Mouse (Mus musculus) intestine, embryonic 16.5 days (tissue): ENCODE results near the gene Slc35e4. TPM values are rescaled to one million over a fixed set of nuclear protein-coding genes. Genes with fewer than 3 reads are reported as not detected.
A peak's percentile ranks its signal among the peaks of the same experiment; 100 is the strongest.

Experiments used
- ATAC-seq: fragments of 200-750 bp; cut with Nextera tagmentation; 2 replicates; pipeline ENCODE4 v1.8.0; 2017; ENCODE audit warnings: moderate TSS enrichment, moderate library complexity
- H3K27ac ChIP-seq: fragments of 300-500 bp; sonication (generic); 2 replicates; pipeline ENCODE4 v1.5.1; 2014; ENCODE audit warnings: mild to moderate bottlenecking, low read length
- H3K27me3 ChIP-seq: fragments of 300-500 bp; sonication (generic); replicated peaks from 2 replicates; pipeline ENCODE4 v1.6.1; 2014; ENCODE audit warnings: low read length, control low read depth, mixed read lengths; ENCODE audit not compliant: control insufficient read depth, insufficient read depth
- H3K36me3 ChIP-seq: fragments of 300-500 bp; sonication (generic); 2 replicates; pipeline ENCODE4 v1.6.1; 2014; ENCODE audit warnings: low read length, control low read depth; ENCODE audit not compliant: control insufficient read depth, insufficient read depth
- H3K4me1 ChIP-seq: fragments of 300-500 bp; sonication (generic); 2 replicates; pipeline ENCODE4 v1.6.1; 2014; ENCODE audit warnings: low read length, control low read depth, mixed read lengths; ENCODE audit not compliant: control insufficient read depth, insufficient read depth
- H3K4me2 ChIP-seq: fragments of 300-500 bp; sonication (generic); 2 replicates; pipeline ENCODE4 v1.6.1; 2014; ENCODE audit warnings: low read depth, low read length, control low read depth
- H3K4me3 ChIP-seq: fragments of 300-500 bp; sonication (generic); 2 replicates; pipeline ENCODE4 v1.5.1; 2014; ENCODE audit warnings: mild to moderate bottlenecking, low read length
- H3K9ac ChIP-seq: fragments of 300-500 bp; sonication (generic); 2 replicates; pipeline ENCODE4 v1.6.1; 2014; ENCODE audit warnings: low read depth, low read length
- H3K9me3 ChIP-seq: fragments of 300-500 bp; sonication (generic); 2 replicates; pipeline ENCODE4 v1.6.1; 2016; ENCODE audit warnings: low read length, control low read depth; ENCODE audit not compliant: control insufficient read depth
- WGBS: fragments of 180-500 bp; shearing (Covaris S2); extraction: QIAGEN DNeasy Blood & Tissue Kit; methylation state at CpG from one replicate; pipeline ENCODE4 v1.1.7; 2014; 5-methylcytosine and 5-hydroxymethylcytosine counted together
- polyA plus RNA-seq: library from polyadenylated mRNA; unstranded; fragments of >200 nt; fragmentation: Nextera tagmentation; extraction: Ambion mirVana; gene quantifications from 2 replicates; pipeline ENCODE4 v1.2.1, GENCODE M21; 2015

The Slc35e4 gene
- polyA plus RNA-seq, 1 experiment from 2014 or later: 3.1 TPM

DNA sequence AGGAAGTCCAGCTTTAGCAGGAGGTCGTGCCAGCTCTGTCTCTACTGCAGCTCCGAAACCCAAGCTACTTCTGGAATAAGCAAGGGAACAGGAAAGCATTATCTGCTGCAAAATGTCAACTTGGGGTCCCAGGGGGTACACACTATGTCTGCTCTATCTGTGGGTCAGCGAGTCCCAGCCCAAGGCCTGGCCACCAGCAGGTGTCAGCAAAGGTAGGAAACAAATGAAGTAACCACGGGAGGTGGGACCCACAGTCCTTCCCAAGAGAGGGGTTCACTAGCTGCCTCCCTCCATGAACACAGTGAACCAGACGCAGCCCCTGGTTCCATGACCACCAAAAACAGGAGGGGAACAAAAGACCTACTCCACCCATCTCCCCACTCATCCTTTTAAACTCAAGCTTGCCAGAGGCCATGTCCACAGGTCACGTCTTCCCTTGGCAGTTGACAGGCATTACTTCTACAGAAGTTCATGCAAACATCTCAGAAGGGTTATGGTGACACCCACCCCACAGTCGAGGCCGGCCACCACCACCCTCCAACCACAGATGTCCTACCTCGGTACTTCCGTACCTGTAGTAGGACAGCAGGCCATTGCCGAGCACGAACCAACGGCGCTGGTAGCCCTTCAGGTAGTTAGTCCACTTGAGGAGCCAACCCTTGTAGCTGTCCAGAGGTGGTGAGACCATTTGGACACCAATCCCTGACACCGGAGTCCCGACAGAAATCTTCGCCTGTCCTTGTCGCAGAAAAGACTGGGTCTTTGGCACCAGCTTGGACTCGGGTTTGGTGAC is 51.6 kb downstream of the Slc35e4 start:
- 72% methylated on average over 19 of the region's 19 CpGs for WGBS
- peak overlapping the region; percentile 55 for H3K4me3 ChIP-seq
- H3K9ac ChIP-seq: peak overlapping the region; percentile 72; the same call in 1 of the 2 replicates

GRCm38 (mm10) chr11:3860361-3860760 is 54.1 kb downstream of the Slc35e4 start:
- Histone ChIP-seq H3K4me2 (no peak overlapping the region), H3K4me1 (peaks cover 6% of the 10 kb centered on the region; the same call in 1 of the 2 replicates), H3K36me3 (no peaks in the 10 kb centered on the region), H3K27ac (no peak overlapping the region), H3K9ac (no peak overlapping the region), H3K9me3 (no peaks in the 10 kb centered on the region), H3K4me3 (no peak overlapping the region), H3K27me3 (0 out of 2 replicates have a peak, but pooled peaks cover 3% of the 10 kb centered on the region)
- no peak for ATAC-seq
- 65% methylated on average over 4 of the region's 4 CpGs for WGBS

More for the DNA sequence above, 51.6 kb downstream of the Slc35e4 start:
- peaks cover 6% of the 10 kb centered on the region; the same call in 1 of the 2 replicates for H3K4me1 ChIP-seq
- H3K27ac ChIP-seq: no peak overlapping the region
- H3K27me3 ChIP-seq: 0 out of 2 replicates have a peak, but pooled peaks cover 3% of the 10 kb centered on the region
- no peaks in the 10 kb centered on the region for H3K36me3 ChIP-seq
- H3K9me3 ChIP-seq: no peaks in the 10 kb centered on the region
- ATAC-seq: no peak
- H3K4me2 ChIP-seq: peak overlapping the region; percentile 94

DNA sequence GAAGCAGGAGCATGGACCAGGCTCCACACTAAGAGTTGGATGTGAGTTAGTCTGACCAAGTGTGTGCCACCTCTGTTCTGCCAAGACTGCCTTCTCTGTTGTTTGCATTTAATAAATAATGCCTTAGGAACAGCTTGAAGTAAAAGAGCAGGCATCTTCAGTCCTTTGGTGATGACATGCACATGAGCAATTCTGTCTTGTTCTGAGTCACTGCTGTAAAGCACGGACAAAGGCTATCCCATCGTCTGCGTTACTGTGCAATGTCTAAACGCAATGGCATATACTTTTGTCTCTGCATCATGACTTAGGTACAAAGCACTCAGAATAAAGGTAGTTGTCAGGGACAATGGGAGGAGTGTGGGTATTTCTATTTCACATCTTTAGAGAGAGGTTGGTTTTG is 54.7 kb downstream of the Slc35e4 start:
- Histone ChIP-seq H3K9ac (no peak overlapping the region), H3K4me3 (no peak overlapping the region), H3K27me3 (0 out of 2 replicates have a peak, but pooled peaks cover 3% of the 10 kb centered on the region), H3K4me2 (no peak overlapping the region), H3K9me3 (no peaks in the 10 kb centered on the region), H3K36me3 (no peaks in the 10 kb centered on the region), H3K4me1 (peaks cover 6% of the 10 kb centered on the region; the same call in 1 of the 2 replicates), H3K27ac (no peak overlapping the region)
- 87% methylated on average over 4 of the region's 4 CpGs for WGBS
- ATAC-seq: no peak

- no peaks in the 10 kb centered on the region for H3K27me3 ChIP-seq
- no peak overlapping the region for H3K4me3 ChIP-seq
- H3K36me3 ChIP-seq: no peaks in the 10 kb centered on the region
- no peak overlapping the region for H3K9ac ChIP-seq
- no peak overlapping the region for H3K4me2 ChIP-seq
- 77% methylated on average over 5 of the region's 5 CpGs for WGBS
- no peak for ATAC-seq
- H3K27ac ChIP-seq: no peak overlapping the region
- no peaks in the 10 kb centered on the region for H3K4me1 ChIP-seq
- H3K9me3 ChIP-seq: no peaks in the 10 kb centered on the region
Measured at GRCm38 (mm10) chr11:3857902-3858301, 56.6 kb downstream of the Slc35e4 start.

Other genes with a start within 250 kb of the Slc35e4 start
- 0.28 and 0.45 TPM in 2 replicates for gene Osbp2, start 50.8 kb downstream of the Slc35e4 start, polyA plus RNA-seq
- gene 4921536K21Rik, start 19.6 kb downstream of the Slc35e4 start, polyA plus RNA-seq: 0.37 and 0.39 TPM in 2 replicates
- gene Dusp18, start 19.4 kb downstream of the Slc35e4 start, polyA plus RNA-seq: 5.2 and 5.6 TPM in 2 replicates
- 95.3 and 122 TPM in 2 replicates for gene Tcn2, start 17.5 kb upstream of the Slc35e4 start, polyA plus RNA-seq
- 73.3 and 79.4 TPM in 2 replicates for gene Pes1, start 49.3 kb upstream of the Slc35e4 start, polyA plus RNA-seq
- gene 4930556J24Rik, start 62.1 kb upstream of the Slc35e4 start, polyA plus RNA-seq: 0.11 TPM in 1 of 2 replicates, not detected in the other
- 20.1 and 33.3 TPM in 2 replicates for gene Gal3st1, start 69.0 kb upstream of the Slc35e4 start, polyA plus RNA-seq
- gene Sec14l4, start 116.8 kb upstream of the Slc35e4 start, polyA plus RNA-seq: 0.47 and 0.56 TPM in 2 replicates
- not detected in 2 replicates for gene Sec14l3, start 150.2 kb upstream of the Slc35e4 start, polyA plus RNA-seq
- gene Mtfp1, start 180.8 kb upstream of the Slc35e4 start, polyA plus RNA-seq: 38.1 and 41.6 TPM in 2 replicates
- 1.7 and 2.9 TPM in 2 replicates for gene Sec14l2, start 208.8 kb upstream of the Slc35e4 start, polyA plus RNA-seq
- gene Rnf215, start 220.5 kb upstream of the Slc35e4 start, polyA plus RNA-seq: 17.3 and 19.2 TPM in 2 replicates
- gene Ccdc157, start 245.6 kb upstream of the Slc35e4 start, polyA plus RNA-seq: 3.0 TPM in 2 replicates
- gene Sf3a1, start 245.7 kb upstream of the Slc35e4 start, polyA plus RNA-seq: 40.4 and 41.8 TPM in 2 replicates